In the genomic region with DNA sequence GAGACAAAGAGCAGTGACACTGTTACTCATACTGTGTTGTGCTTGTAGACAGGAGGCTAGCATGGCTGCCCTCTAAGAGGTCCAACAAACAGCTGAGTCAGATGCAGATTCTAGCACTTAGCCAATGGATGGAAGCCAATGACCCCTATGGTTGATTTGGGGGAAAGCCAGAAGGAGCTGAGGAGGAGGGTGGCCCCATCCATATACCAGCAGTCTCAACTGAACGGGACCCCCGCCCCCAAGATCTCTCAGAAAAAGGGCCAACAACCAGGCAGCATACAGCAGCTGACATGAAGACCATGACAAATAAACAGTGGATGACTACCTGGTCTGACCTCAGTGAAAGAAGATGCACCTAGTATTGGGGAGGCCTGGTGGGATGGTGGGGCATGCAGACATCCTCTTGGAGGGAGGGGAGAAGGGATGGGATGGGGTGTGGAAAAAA, we compare ENCODE assay signal across 10 mouse cellular contexts. TPM values are rescaled to one million over a fixed set of nuclear protein-coding genes. Genes with fewer than 3 reads are reported as not detected.
DNase-seq lines count a peak whose midpoint lies in the region; ATAC-seq and TF ChIP-seq lines count a peak whose summit lies in the region.
"Not testable (repeated sequence)": the region's sequence is repeated elsewhere in the genome, so short reads cannot be mapped to it uniquely, and the experiment has no call there.
"Had no signal": no experiment of that assay in that cellular context is flagged by ENCODE, and none has a peak within 500 bp of the region (broad histone marks: within the 10 kb centered on the region; RNA-seq: fewer than 3 reads in every experiment).

No protein-coding gene starts in this region.

- DNase-seq in embryonic facial prominence, embryonic 11.5 days (ENCODE audit: low spot score); hindbrain, embryonic 11.5 days (ENCODE audit: low spot score); limb, embryonic 14.5 days (ENCODE audit: low spot score); liver, postnatal 0 days: not testable (repeated sequence)

- not testable (repeated sequence) for H3K36me3 ChIP-seq in embryonic facial prominence, embryonic 11.5 days (replicated peaks; ENCODE audit: control insufficient read depth, insufficient read depth, low read depth, low read length); hindbrain, embryonic 11.5 days (ENCODE audit: control insufficient read depth, insufficient read depth, low read length); intestine, postnatal 0 days (ENCODE audit: control insufficient read depth, insufficient read depth); limb, embryonic 14.5 days (ENCODE audit: control insufficient read depth, insufficient read depth, low read length); liver, postnatal 0 days (replicated peaks; ENCODE audit: insufficient read depth, low read length); midbrain, embryonic 13.5 days; neural tube, embryonic 14.5 days (ENCODE audit: control insufficient read depth, insufficient read depth, low read length)

- not testable (repeated sequence) for H3K4me2 ChIP-seq in embryonic facial prominence, embryonic 11.5 days (ENCODE audit: low read depth, low read length); hindbrain, embryonic 11.5 days (replicated peaks; ENCODE audit: low read depth, low read length); intestine, postnatal 0 days (replicated peaks; ENCODE audit: low read depth); limb, embryonic 14.5 days (replicated peaks; ENCODE audit: low read depth, low read length, severe bottlenecking); liver, postnatal 0 days (ENCODE audit: low read depth, low read length); midbrain, embryonic 13.5 days (replicated peaks); neural tube, embryonic 14.5 days (ENCODE audit: low read depth, low read length)

- TF ChIP-seq CTCF in intestine, postnatal 0 days (IDR thresholded peaks at IDR 0.05; ENCODE audit: low read depth); liver, postnatal 0 days (IDR thresholded peaks at IDR 0.05; ENCODE audit: low read depth): not testable (repeated sequence)

- peak; percentile 76 for ATAC-seq in embryonic facial prominence, embryonic 11.5 days (replicated peaks; ENCODE audit: insufficient number of reproducible peaks, low FRiP score, low TSS enrichment, low read depth)
- peak; percentile 27 for ATAC-seq in granulocyte monocyte progenitor cell, adult 5-6 weeks (replicated peaks; ENCODE audit: poor library complexity, severe bottlenecking)
- ATAC-seq in hindbrain, embryonic 11.5 days (ENCODE audit: low FRiP score): peak; percentile 85
- ATAC-seq in intestine, postnatal 0 days: peak; percentile 61
- ATAC-seq in limb, embryonic 14.5 days (ENCODE audit: low FRiP score, low read depth): peak; percentile 50
- peak; percentile 25; the same call in 1 of the 2 replicates for ATAC-seq in liver, postnatal 0 days
- ATAC-seq in midbrain, embryonic 13.5 days: peak; percentile 76; the same call in 1 of the 2 replicates
- ATAC-seq in neural tube, embryonic 14.5 days (ENCODE audit: low read depth): peak; percentile 49; the same call in 1 of the 2 replicates

- not testable (repeated sequence) for H3K9me3 ChIP-seq in embryonic facial prominence, embryonic 11.5 days (replicated peaks; ENCODE audit: control insufficient read depth, low read length); hindbrain, embryonic 11.5 days (ENCODE audit: control insufficient read depth, low read length); intestine, postnatal 0 days (ENCODE audit: control insufficient read depth); limb, embryonic 14.5 days (ENCODE audit: control insufficient read depth, low read length); liver, postnatal 0 days (ENCODE audit: low read length); midbrain, embryonic 13.5 days; neural tube, embryonic 14.5 days (ENCODE audit: control insufficient read depth, low read length)

- H3K4me3 ChIP-seq in embryonic facial prominence, embryonic 11.5 days (ENCODE audit: low read depth, low read length); hindbrain, embryonic 11.5 days (ENCODE audit: low read depth, low read length); intestine, postnatal 0 days (ENCODE audit: low read depth, low read length); limb, embryonic 14.5 days (replicated peaks; ENCODE audit: low read length); liver, postnatal 0 days (ENCODE audit: low read depth, low read length); midbrain, embryonic 13.5 days (replicated peaks); neural tube, embryonic 14.5 days (ENCODE audit: low read depth, low read length): not testable (repeated sequence)

- TF ChIP-seq EP300 in liver, postnatal 0 days (IDR thresholded peaks at IDR 0.05; ENCODE audit: low read depth): not testable (repeated sequence)

- H3K4me1 ChIP-seq in embryonic facial prominence, embryonic 11.5 days (ENCODE audit: control insufficient read depth, insufficient read depth, low read length); hindbrain, embryonic 11.5 days (replicated peaks; ENCODE audit: control insufficient read depth, insufficient read depth, low read length); intestine, postnatal 0 days (replicated peaks; ENCODE audit: control insufficient read depth, insufficient read depth, low read length); limb, embryonic 14.5 days (ENCODE audit: control insufficient read depth, insufficient read depth, low read length); liver, postnatal 0 days (ENCODE audit: insufficient read depth); midbrain, embryonic 13.5 days (replicated peaks); neural tube, embryonic 14.5 days (ENCODE audit: control insufficient read depth, insufficient read depth, low read length): not testable (repeated sequence)

- not testable (repeated sequence) for H3K9ac ChIP-seq in embryonic facial prominence, embryonic 11.5 days (replicated peaks; ENCODE audit: low read length); hindbrain, embryonic 11.5 days (ENCODE audit: low read depth, low read length); intestine, postnatal 0 days (ENCODE audit: low read depth, low read length); limb, embryonic 14.5 days (ENCODE audit: low read depth, low read length, severe bottlenecking); liver, postnatal 0 days (replicated peaks); midbrain, embryonic 13.5 days (replicated peaks); neural tube, embryonic 14.5 days (replicated peaks; ENCODE audit: low read depth, low read length)

- no CpG with 5 or more reads among the region's 2 CpGs for WGBS in embryonic facial prominence, embryonic 11.5 days
- no CpG with 5 or more reads among the region's 2 CpGs for WGBS in hindbrain, embryonic 11.5 days
- no CpG with 5 or more reads among the region's 2 CpGs for WGBS in intestine, postnatal 0 days
- no CpG with 5 or more reads among the region's 2 CpGs for WGBS in limb, embryonic 14.5 days
- WGBS in liver, postnatal 0 days (ENCODE audit: insufficient replicate concordance): no CpG with 5 or more reads among the region's 2 CpGs
- WGBS in midbrain, embryonic 13.5 days: no CpG with 5 or more reads among the region's 2 CpGs
- WGBS in neural tube, embryonic 14.5 days: no CpG with 5 or more reads among the region's 2 CpGs

- not testable (repeated sequence) for H3K27ac ChIP-seq in embryonic facial prominence, embryonic 11.5 days (replicated peaks; ENCODE audit: low read depth, low read length); hindbrain, embryonic 11.5 days (ENCODE audit: low read depth, low read length); intestine, postnatal 0 days (ENCODE audit: low read depth, low read length); limb, embryonic 14.5 days (replicated peaks; ENCODE audit: low read depth, low read length); liver, postnatal 0 days (ENCODE audit: low read depth); midbrain, embryonic 13.5 days; neural tube, embryonic 14.5 days (ENCODE audit: low read depth, low read length)

- not testable (repeated sequence) for H3K27me3 ChIP-seq in embryonic facial prominence, embryonic 11.5 days (ENCODE audit: control insufficient read depth, insufficient read depth, low read length); hindbrain, embryonic 11.5 days (ENCODE audit: control insufficient read depth, insufficient read depth, low read length); intestine, postnatal 0 days (replicated peaks; ENCODE audit: control insufficient read depth, insufficient read depth, low read length); limb, embryonic 14.5 days (ENCODE audit: control insufficient read depth, insufficient read depth, low read length); liver, postnatal 0 days (ENCODE audit: insufficient read depth, low read length); midbrain, embryonic 13.5 days; neural tube, embryonic 14.5 days (ENCODE audit: control insufficient read depth, insufficient read depth, low read length)

- not testable (repeated sequence) for TF ChIP-seq POLR2A in limb, embryonic 14.5 days (IDR thresholded peaks at IDR 0.05; ENCODE audit: borderline replicate concordance, extremely low read depth, insufficient read depth, insufficient read length)

RNA-seq across cellular contexts. Expression of a gene that starts 8.5 kb away (rescaled TPM):
- 2.3 and 3.2 TPM in 2 replicates for polyA plus RNA-seq in embryonic facial prominence, embryonic 11.5 days (2014; fragmentation: Nextera tagmentation; extraction: Ambion mirVana)
- 2.9 and 5.4 TPM in 2 replicates for total RNA-seq in granulocyte monocyte progenitor cell, adult 5-6 weeks (2014; fragmentation: Nextera tagmentation)
- total RNA-seq in granulocyte monocyte progenitor cell, adult 5-6 weeks (2017): 3.5 and 4.7 TPM in 2 replicates
- 3.2 TPM in 2 replicates for polyA plus RNA-seq in hindbrain, embryonic 11.5 days (2014; fragmentation: Nextera tagmentation; extraction: Ambion mirVana)
- polyA plus RNA-seq in intestine, postnatal 0 days (2015; fragmentation: Nextera tagmentation; extraction: Ambion mirVana): 1.0 and 1.3 TPM in 2 replicates
- 1.2 and 1.7 TPM in 2 replicates for polyA plus RNA-seq in limb, embryonic 14.5 days (2012; rRNA removed)
- polyA plus RNA-seq in limb, embryonic 14.5 days (2014; fragmentation: Nextera tagmentation; extraction: Ambion mirVana): 2.2 and 2.3 TPM in 2 replicates
- polyA plus RNA-seq in liver, postnatal 0 days (2015; fragmentation: Nextera tagmentation; extraction: Ambion mirVana): 0.69 and 0.78 TPM in 2 replicates
- polyA plus RNA-seq in midbrain, embryonic 13.5 days (2015; fragmentation: Nextera tagmentation; extraction: Ambion mirVana): 2.1 and 2.3 TPM in 2 replicates
- polyA plus RNA-seq in neural tube, embryonic 14.5 days (2014; fragmentation: Nextera tagmentation; extraction: Ambion mirVana): 3.2 and 3.3 TPM in 2 replicates
- polyA plus RNA-seq: G1E; liver, adult 2 months had no signal

Comparison
In these comparisons a context has a peak if more than half of its experiments do, and no peak if none do; other contexts are left out.
1. ATAC-seq: peak in every context shown above with its lines; median percentile 85 in hindbrain, embryonic 11.5 days; 76 in embryonic facial prominence, embryonic 11.5 days; 76 in midbrain, embryonic 13.5 days; 61 in intestine, postnatal 0 days; 50 in limb, embryonic 14.5 days; 49 in neural tube, embryonic 14.5 days; 27 in granulocyte monocyte progenitor cell, adult 5-6 weeks; 25 in liver, postnatal 0 days.